Mouse (Mus musculus): Measurements from ENCODE around the gene Gm8773.

Gm8773 gene

GRCm38 (mm10) chr5:5573749-5574317 lies at the start of gene Gm8773:
TSS of gene Gm8773 (plus strand) at chr5:5573799.
- no peak for DNase-seq (ENCODE audit: low spot score in 2 of 2)

- DNase-seq (ENCODE audit: low spot score in 2 of 2): no peak
These were observed 39.8 kb upstream of the Gm8773 start for GRCm38 (mm10) chr5:5533656-5534420.

- no peak for DNase-seq (ENCODE audit: low spot score in 2 of 2)
These were observed 37.5 kb upstream of the Gm8773 start for GRCm38 (mm10) chr5:5536131-5536530.

GRCm38 (mm10) chr5:5539771-5540170 lies 33.8 kb upstream of the Gm8773 start:
- no peak for DNase-seq (ENCODE audit: low spot score in 2 of 2)

GRCm38 (mm10) chr5:5540385-5540784 lies 33.2 kb upstream of the Gm8773 start:
- DNase-seq (ENCODE audit: low spot score in 2 of 2): no peak

- DNase-seq (ENCODE audit: low spot score in 2 of 2): no peak
These were observed 22.5 kb upstream of the Gm8773 start for GRCm38 (mm10) chr5:5551110-5551509.

GRCm38 (mm10) chr5:5559079-5559740 lies 14.4 kb upstream of the Gm8773 start, which contains the start of gene Gtpbp10:
TSS of gene Gtpbp10 (minus strand) at chr5:5559538.
- DNase-seq (ENCODE audit: low spot score in 2 of 2): peak; percentile 88 to 95

- no peak for DNase-seq (ENCODE audit: low spot score in 2 of 2)
These were observed 13.8 kb upstream of the Gm8773 start for GRCm38 (mm10) chr5:5559798-5560197.

- no peak for DNase-seq (ENCODE audit: low spot score in 2 of 2)
These were observed 12.4 kb upstream of the Gm8773 start for GRCm38 (mm10) chr5:5561041-5561706.

- no peak for DNase-seq (ENCODE audit: low spot score in 2 of 2)
These were observed 11.2 kb upstream of the Gm8773 start for GRCm38 (mm10) chr5:5562435-5562834.

- no peak for DNase-seq (ENCODE audit: low spot score in 2 of 2)
These were observed 14.1 kb downstream of the Gm8773 start for GRCm38 (mm10) chr5:5587686-5588085.

GRCm38 (mm10) chr5:5610540-5610939 lies 36.9 kb downstream of the Gm8773 start:
- DNase-seq (ENCODE audit: low spot score in 2 of 2): no peak

- no peak for DNase-seq (ENCODE audit: low spot score in 2 of 2)
These were observed 44.7 kb downstream of the Gm8773 start for GRCm38 (mm10) chr5:5618329-5618728.

- DNase-seq (ENCODE audit: low spot score in 2 of 2): no peak
These were observed 51.9 kb downstream of the Gm8773 start for GRCm38 (mm10) chr5:5625491-5625890.
